Mouse (Mus musculus): ENCODE data around the gene Tsr3. TPM values are rescaled to one million over a fixed set of nuclear protein-coding genes. Genes with fewer than 3 reads are reported as not detected.
"Not testable (repeated sequence)": the region's sequence is repeated elsewhere in the genome, so short reads cannot be mapped to it uniquely, and the experiment has no call there.

The Tsr3 gene
- total and polyA plus RNA-seq, 2 experiments from 2014 or later = 62.0 to 70.0 TPM

GRCm38 (mm10) chr17:25224586-25225222, 15.3 kb upstream of the Tsr3 start:
- Histone ChIP-seq H3K36me3 (ENCODE audit: insufficient read depth) (peaks cover 39% of the 10 kb centered on the region), H3K9ac (no peak overlapping the region), H3K27ac (ENCODE audit: low read depth, low read length) (no peak overlapping the region), H3K4me3 (ENCODE audit: low read depth, low read length) (no peak overlapping the region), H3K4me2 (ENCODE audit: low read depth) (no peak overlapping the region), H3K27me3 (ENCODE audit: insufficient read depth, low read length) (no peaks in the 10 kb centered on the region), H3K9me3 (ENCODE audit: low read length) (no peaks in the 10 kb centered on the region), H3K4me1 (ENCODE audit: insufficient read depth) (no peaks in the 10 kb centered on the region)
- no peak for ATAC-seq
- no peak for TF ChIP-seq CTCF (IDR thresholded peaks at IDR 0.05; ENCODE audit: low read depth)
- 90% methylated on average over 7 of the region's 7 CpGs for WGBS
- DNase-seq = no peak

GRCm38 (mm10) chr17:25225659-25226058, 14.3 kb upstream of the Tsr3 start:
- Histone ChIP-seq H3K9me3 (ENCODE audit: low read length) (no peaks in the 10 kb centered on the region), H3K27me3 (ENCODE audit: insufficient read depth, low read length) (no peaks in the 10 kb centered on the region), H3K4me3 (ENCODE audit: low read depth, low read length) (no peak overlapping the region), H3K36me3 (ENCODE audit: insufficient read depth) (peaks cover 38% of the 10 kb centered on the region), H3K9ac (no peak overlapping the region), H3K27ac (ENCODE audit: low read depth, low read length) (no peak overlapping the region), H3K4me2 (ENCODE audit: low read depth) (no peak overlapping the region), H3K4me1 (ENCODE audit: insufficient read depth) (no peaks in the 10 kb centered on the region)
- no peak for TF ChIP-seq CTCF (IDR thresholded peaks at IDR 0.05; ENCODE audit: low read depth)
- WGBS = 89% methylated on average over 4 of the region's 4 CpGs
- DNase-seq = no peak
- ATAC-seq = no peak

- 89% methylated on average over 5 of the region's 5 CpGs for WGBS
- no peak overlapping the region for H3K4me3 ChIP-seq (ENCODE audit: low read depth, low read length)
- H3K9ac ChIP-seq = no peak overlapping the region
These were observed 12.0 kb upstream of the Tsr3 start for GRCm38 (mm10) chr17:25227991-25228390.

GRCm38 (mm10) chr17:25230014-25230655, 9.8 kb upstream of the Tsr3 start:
- DNase-seq; H3K9ac ChIP-seq; H3K4me2 ChIP-seq (ENCODE audit: low read depth); H3K27me3 ChIP-seq (ENCODE audit: insufficient read depth, low read length); H3K4me3 ChIP-seq (ENCODE audit: low read depth, low read length); H3K27ac ChIP-seq (ENCODE audit: low read depth, low read length); H3K4me1 ChIP-seq (ENCODE audit: insufficient read depth); H3K9me3 ChIP-seq (ENCODE audit: low read length): not testable (repeated sequence)
- H3K36me3 ChIP-seq (ENCODE audit: insufficient read depth) = peaks cover 54% of the 10 kb centered on the region
- peak; percentile 51; the same call in 1 of the 2 replicates for ATAC-seq
- 73% methylated on average over 15 of the region's 17 CpGs for WGBS

More at GRCm38 (mm10) chr17:25227991-25228390, 12.0 kb upstream of the Tsr3 start:
- DNase-seq = no peak
- Histone ChIP-seq H3K36me3 (ENCODE audit: insufficient read depth) (peaks cover 45% of the 10 kb centered on the region), H3K9me3 (ENCODE audit: low read length) (no peaks in the 10 kb centered on the region), H3K4me2 (ENCODE audit: low read depth) (no peak overlapping the region), H3K4me1 (ENCODE audit: insufficient read depth) (no peaks in the 10 kb centered on the region), H3K27me3 (ENCODE audit: insufficient read depth, low read length) (no peaks in the 10 kb centered on the region), H3K27ac (ENCODE audit: low read depth, low read length) (no peak overlapping the region)
- TF ChIP-seq CTCF (IDR thresholded peaks at IDR 0.05; ENCODE audit: low read depth) = no peak
- ATAC-seq = no peak

- TF ChIP-seq CTCF (IDR thresholded peaks at IDR 0.05; ENCODE audit: low read depth) = no peak
- WGBS = 88% methylated on average over 3 of the region's 3 CpGs
- Histone ChIP-seq H3K4me2 (ENCODE audit: low read depth) (no peak overlapping the region), H3K9ac (no peak overlapping the region), H3K4me3 (ENCODE audit: low read depth, low read length) (no peak overlapping the region), H3K27ac (ENCODE audit: low read depth, low read length) (no peak overlapping the region), H3K9me3 (ENCODE audit: low read length) (no peaks in the 10 kb centered on the region), H3K27me3 (ENCODE audit: insufficient read depth, low read length) (no peaks in the 10 kb centered on the region), H3K4me1 (ENCODE audit: insufficient read depth) (no peaks in the 10 kb centered on the region), H3K36me3 (ENCODE audit: insufficient read depth) (peaks cover 59% of the 10 kb centered on the region)
- ATAC-seq (no peak), DNase-seq (no peak)
These were observed 9.3 kb upstream of the Tsr3 start for GRCm38 (mm10) chr17:25230700-25231099.

GRCm38 (mm10) chr17:25231621-25232020, 8.3 kb upstream of the Tsr3 start:
- 96% methylated on average over 6 of the region's 11 CpGs for WGBS
- DNase-seq; H3K4me3 ChIP-seq (ENCODE audit: low read depth, low read length); H3K4me1 ChIP-seq (ENCODE audit: insufficient read depth); H3K4me2 ChIP-seq (ENCODE audit: low read depth); H3K27me3 ChIP-seq (ENCODE audit: insufficient read depth, low read length); H3K9me3 ChIP-seq (ENCODE audit: low read length); H3K27ac ChIP-seq (ENCODE audit: low read depth, low read length); H3K9ac ChIP-seq: not testable (repeated sequence)
- H3K36me3 ChIP-seq (ENCODE audit: insufficient read depth) = peaks cover 55% of the 10 kb centered on the region
- ATAC-seq = peak; percentile 28; the same call in 1 of the 2 replicates

- H3K9ac ChIP-seq = no peak overlapping the region
- H3K36me3 ChIP-seq (ENCODE audit: insufficient read depth) = peaks cover 32% of the 10 kb centered on the region
- 85% methylated on average over 9 of the region's 9 CpGs for WGBS
- H3K4me2 ChIP-seq (ENCODE audit: low read depth) = no peak overlapping the region
- no peak overlapping the region for H3K4me3 ChIP-seq (ENCODE audit: low read depth, low read length)
- DNase-seq (no peak), ATAC-seq (no peak)
- no peaks in the 10 kb centered on the region for H3K27me3 ChIP-seq (ENCODE audit: insufficient read depth, low read length)
- H3K27ac ChIP-seq (ENCODE audit: low read depth, low read length) = no peak overlapping the region
- no peaks in the 10 kb centered on the region for H3K9me3 ChIP-seq (ENCODE audit: low read length)
- no peak for TF ChIP-seq CTCF (IDR thresholded peaks at IDR 0.05; ENCODE audit: low read depth)
- peaks cover 7% of the 10 kb centered on the region for H3K4me1 ChIP-seq (ENCODE audit: insufficient read depth)
These were observed 4.3 kb upstream of the Tsr3 start for GRCm38 (mm10) chr17:25235635-25236034.
